Mouse (Mus musculus) E14TG2a.4 (cell line): ENCODE measurements around the gene Depdc5.
"Not testable (repeated sequence)": the region's sequence is repeated elsewhere in the genome, so short reads cannot be mapped to it uniquely, and the experiment has no call there.

Experiments
- H3K27me3 ChIP-seq: 2 replicates; pipeline ENCODE4 v1.6.1; 2014; ENCODE audit warnings: low read length, control low read depth; ENCODE audit not compliant: insufficient read depth
- H3K36me3 ChIP-seq: 2 replicates; pipeline ENCODE4 v1.6.1; 2014; ENCODE audit warnings: low read length, control low read depth; ENCODE audit not compliant: insufficient read depth
- H3K4me1 ChIP-seq: replicated peaks from 2 replicates; pipeline ENCODE4 v1.6.1; 2014; ENCODE audit warnings: low read depth, low read length, control low read depth
- H3K4me3 ChIP-seq: replicated peaks from 2 replicates; pipeline ENCODE4 v1.5.1; 2014; ENCODE audit warnings: mild to moderate bottlenecking, low read length
- H3K9me3 ChIP-seq: 2 replicates; pipeline ENCODE4 v1.6.1; 2014; ENCODE audit warnings: low read length, control low read depth
- CTCF ChIP-seq: conservative IDR thresholded peaks from 2 replicates; pipeline ENCODE4 v1.5.1; 2014; ENCODE audit warnings: low read length
- NANOG ChIP-seq: IDR thresholded peaks from 2 replicates; pipeline ENCODE4 v1.6.1; 2014; ENCODE audit warnings: borderline replicate concordance, low read length, mixed read lengths
- POU5F1 ChIP-seq: IDR thresholded peaks from 2 replicates; pipeline ENCODE4 v1.6.1; 2014; ENCODE audit warnings: low read length, borderline replicate concordance

Gene Depdc5

DNA sequence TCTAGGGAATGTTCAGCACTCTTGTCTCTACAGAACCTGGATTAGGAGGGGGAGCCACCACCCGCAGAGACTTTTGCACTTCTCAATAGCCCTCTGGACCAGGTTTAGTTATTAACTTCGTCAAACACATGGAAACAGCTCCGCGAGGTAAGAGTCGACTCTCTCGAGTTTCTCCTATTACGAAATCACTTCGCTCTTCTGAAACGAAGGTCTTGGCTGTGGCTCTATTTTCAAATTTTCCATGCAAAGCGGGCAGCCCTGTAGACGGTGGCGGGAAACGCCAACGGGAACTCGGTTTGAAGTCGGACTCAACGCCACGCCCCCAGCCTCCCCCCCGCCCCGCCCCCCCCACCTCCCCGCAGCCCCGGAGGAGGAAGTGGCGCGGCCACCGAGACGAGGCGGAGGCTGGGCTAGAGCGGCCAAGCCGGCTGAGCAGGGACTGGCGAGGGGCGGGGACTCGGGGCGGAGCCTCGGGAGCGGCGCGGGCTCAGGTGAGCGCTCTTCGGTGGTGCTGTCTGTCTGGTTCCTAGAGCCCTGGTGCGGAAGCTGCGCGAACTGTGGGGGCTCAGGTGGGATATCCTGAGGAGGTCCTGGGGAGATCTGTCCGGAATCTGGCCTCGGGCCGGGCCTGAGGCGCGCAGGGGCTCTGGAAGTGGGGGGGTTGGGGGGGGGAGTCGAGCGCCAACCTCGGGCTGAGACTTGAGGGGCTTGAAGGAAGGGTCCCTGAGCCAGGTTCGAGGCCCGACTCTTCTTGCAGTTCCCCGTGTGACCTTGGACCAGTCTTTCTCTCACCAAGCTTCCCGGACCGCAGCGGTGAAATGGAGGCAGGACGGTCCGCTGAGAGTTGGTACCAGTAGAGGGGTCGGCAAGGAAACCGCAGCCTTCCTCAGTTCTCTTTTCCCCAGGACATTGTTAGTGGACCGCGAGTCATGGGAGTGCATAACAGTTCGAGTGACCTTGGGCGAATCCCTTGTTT, at the start of gene Depdc5:
Gene Depdc5 (plus strand): TSS at position 449 of the 976 bp plus-strand sequence.
- Histone ChIP-seq H3K9me3 (no peaks in the 10 kb centered on the region), H3K4me1 (peaks cover 17% of the 10 kb centered on the region), H3K36me3 (peaks cover 34% of the 10 kb centered on the region), H3K27me3 (no peaks in the 10 kb centered on the region), H3K4me3 (peak within 1 kb of the TSS; percentile 85)
- no peak for TF ChIP-seq CTCF
- no peak for TF ChIP-seq POU5F1
- no peak for TF ChIP-seq NANOG

DNA sequence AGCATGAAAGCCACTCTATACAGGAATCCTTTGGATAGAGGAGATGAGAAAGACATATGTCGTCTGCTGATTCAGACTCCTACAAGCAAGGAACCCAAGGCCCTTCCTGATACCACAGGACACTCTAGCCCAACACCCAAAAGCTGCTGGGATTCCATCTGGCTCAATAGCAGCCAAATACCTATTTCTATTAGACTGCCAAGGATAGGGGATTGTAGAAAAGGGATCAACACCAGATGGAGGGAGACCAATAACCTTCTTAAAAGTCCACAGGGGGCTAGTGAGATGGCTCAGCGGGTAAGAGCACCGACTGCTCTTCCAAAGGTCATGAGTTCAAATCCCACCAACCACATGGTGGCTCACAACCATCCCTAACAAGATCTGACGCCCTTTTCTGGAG, 48.1 kb upstream of the Depdc5 start:
- peaks cover 4% of the 10 kb centered on the region; the same call in 1 of the 2 replicates for H3K4me1 ChIP-seq
- no peaks in the 10 kb centered on the region for H3K9me3 ChIP-seq
- H3K36me3 ChIP-seq: peaks cover 75% of the 10 kb centered on the region
- no peaks in the 10 kb centered on the region for H3K27me3 ChIP-seq
- no peak overlapping the region for H3K4me3 ChIP-seq
- TF ChIP-seq CTCF (no peak), POU5F1 (no peak), NANOG (no peak)

DNA sequence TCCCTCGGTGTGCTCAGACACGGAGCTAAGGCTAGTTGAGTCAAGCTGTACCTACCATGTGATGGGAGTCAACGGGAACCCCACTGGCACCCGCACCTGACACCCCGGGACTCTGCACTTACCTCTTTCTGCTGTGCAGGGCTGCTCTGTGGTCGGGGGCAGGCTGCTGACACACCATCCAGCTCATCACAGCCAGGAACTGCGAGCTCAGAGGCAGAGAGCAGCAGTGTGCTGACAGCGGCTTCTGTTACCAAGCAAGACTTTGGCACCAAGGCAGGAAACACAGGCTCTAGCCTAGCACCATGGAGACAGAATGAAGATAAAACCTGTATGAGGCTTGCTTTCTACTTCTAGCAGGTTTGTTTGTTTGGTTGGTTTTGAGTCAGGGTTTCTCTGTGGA, 43.0 kb upstream of the Depdc5 start:
- Histone ChIP-seq H3K4me1 (peaks cover 16% of the 10 kb centered on the region), H3K4me3 (no peak overlapping the region), H3K27me3 (no peaks in the 10 kb centered on the region), H3K36me3 (peaks cover 78% of the 10 kb centered on the region), H3K9me3 (no peaks in the 10 kb centered on the region)
- TF ChIP-seq CTCF (no peak), NANOG (no peak), POU5F1 (no peak)

DNA sequence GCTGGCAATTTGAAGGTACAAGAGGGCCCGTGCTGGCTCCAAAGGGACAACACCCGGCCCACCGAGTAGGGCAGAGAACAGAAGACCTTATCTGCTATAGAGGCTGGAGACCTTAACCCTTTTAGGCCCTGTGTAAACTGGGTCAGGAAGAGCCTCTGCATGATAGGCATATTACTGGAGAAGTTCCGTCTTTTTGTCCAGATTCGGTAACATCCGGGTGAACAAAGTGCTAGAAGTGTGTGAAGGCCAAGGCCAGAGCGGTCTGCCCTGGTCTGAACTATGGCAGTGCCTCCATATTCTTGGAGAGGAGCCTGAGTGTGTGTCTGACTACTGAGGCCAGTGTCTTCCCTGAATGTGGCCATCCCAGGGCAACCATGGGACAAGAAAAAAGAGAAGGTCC, 36.5 kb upstream of the Depdc5 start, which contains the start of gene Gm20671:
Gene Gm20671 (minus strand): TSS at position 101 of the 400 bp plus-strand sequence.
- no peaks in the 10 kb centered on the region for H3K9me3 ChIP-seq
- TF ChIP-seq NANOG: no peak
- TF ChIP-seq CTCF: no peak
- no peak for TF ChIP-seq POU5F1
- H3K36me3 ChIP-seq: peaks cover 87% of the 10 kb centered on the region
- no peak within 1 kb of the TSS for H3K4me3 ChIP-seq
- no peaks in the 10 kb centered on the region for H3K27me3 ChIP-seq
- H3K4me1 ChIP-seq: peaks cover 26% of the 10 kb centered on the region

DNA sequence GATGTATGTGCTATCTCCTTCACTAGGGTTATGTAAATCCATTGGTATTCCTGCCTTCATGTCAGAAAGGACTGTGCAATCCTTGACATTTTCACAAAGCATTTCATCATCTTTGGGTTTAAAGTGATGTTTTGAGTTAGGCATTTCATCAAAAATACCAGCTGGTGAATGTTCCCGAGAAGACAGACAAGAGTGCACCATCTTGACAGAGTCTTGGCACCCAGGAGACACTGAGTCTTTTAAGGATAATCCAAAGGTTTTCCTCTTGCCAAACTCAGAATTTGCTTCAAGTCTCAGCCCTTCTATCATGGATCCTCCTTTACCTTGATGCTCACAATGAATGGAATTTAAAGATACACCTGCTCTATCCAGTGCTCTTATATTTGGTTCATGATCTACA, 34.7 kb upstream of the Depdc5 start:
- H3K27me3 ChIP-seq, H3K4me3 ChIP-seq, H3K9me3 ChIP-seq: not testable (repeated sequence)
- peaks cover 87% of the 10 kb centered on the region for H3K36me3 ChIP-seq
- H3K4me1 ChIP-seq: peaks cover 20% of the 10 kb centered on the region

DNA sequence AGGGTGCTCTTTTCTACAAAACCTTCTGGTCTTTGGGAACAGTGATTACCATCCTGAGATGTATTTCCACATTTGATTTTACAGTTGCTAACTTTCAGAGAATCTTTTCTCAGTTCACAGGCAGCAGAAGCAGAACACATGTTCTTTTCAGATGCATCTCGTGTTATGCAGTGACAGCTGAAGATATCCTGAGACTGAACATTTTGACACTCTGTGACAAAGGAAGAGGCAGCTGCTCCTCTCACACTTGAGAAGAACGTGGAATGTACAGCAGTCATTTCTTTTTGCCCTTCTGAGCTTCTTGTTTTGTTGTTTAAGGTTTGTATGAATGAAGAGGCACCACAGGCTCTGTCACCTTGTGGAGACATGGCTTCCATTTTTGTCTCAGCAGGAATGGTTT, 33.4 kb upstream of the Depdc5 start:
- H3K36me3 ChIP-seq: peaks cover 97% of the 10 kb centered on the region
- TF ChIP-seq NANOG (no peak), CTCF (no peak), POU5F1 (no peak)
- H3K27me3 ChIP-seq: no peaks in the 10 kb centered on the region
- H3K4me1 ChIP-seq: peaks cover 32% of the 10 kb centered on the region
- H3K4me3 ChIP-seq: no peak overlapping the region
- no peaks in the 10 kb centered on the region for H3K9me3 ChIP-seq

DNA sequence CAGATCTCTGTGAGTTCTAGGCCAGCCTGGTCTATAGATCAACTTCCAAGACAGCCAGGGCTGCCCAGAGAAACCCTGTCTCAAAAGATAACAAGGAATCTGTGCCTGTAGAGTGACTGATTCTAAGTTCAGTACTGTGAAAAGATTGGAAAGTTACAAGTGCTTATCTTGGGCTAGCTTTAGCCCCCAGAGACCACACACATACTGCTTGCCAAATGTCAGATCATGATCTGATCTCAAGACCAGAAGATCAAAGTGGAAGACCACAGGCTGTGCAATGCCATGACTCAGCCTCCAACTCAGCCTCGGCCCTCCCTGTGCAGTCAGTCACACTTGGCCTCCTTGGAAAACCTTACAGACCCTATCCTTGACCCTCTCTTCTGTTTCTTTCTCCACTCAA, 29.0 kb upstream of the Depdc5 start:
- Histone ChIP-seq H3K27me3 (no peaks in the 10 kb centered on the region), H3K9me3 (no peaks in the 10 kb centered on the region), H3K4me1 (peaks cover 27% of the 10 kb centered on the region), H3K4me3 (no peak overlapping the region), H3K36me3 (peaks cover 92% of the 10 kb centered on the region)
- TF ChIP-seq NANOG: no peak
- TF ChIP-seq POU5F1: no peak
- TF ChIP-seq CTCF: no peak

DNA sequence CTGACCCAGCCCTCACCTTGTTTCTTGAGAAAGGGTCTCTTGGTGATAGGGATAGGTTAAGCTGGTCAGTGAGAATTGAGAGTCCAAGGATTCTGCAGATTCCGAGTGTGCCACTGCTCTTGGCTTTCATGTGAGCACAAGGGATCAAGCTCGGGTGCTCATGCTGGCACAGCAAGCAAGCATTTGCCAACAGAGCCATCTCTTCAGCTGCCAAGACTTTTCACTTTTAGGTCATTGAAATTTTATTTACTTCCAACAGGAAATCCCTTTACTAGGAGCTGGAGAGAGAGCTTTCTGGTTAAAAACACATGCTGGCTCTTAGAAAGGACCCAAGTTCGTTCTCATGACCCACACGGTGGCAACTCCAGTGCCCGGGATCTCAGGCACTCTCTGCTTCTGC, 26.5 kb upstream of the Depdc5 start:
- Histone ChIP-seq H3K9me3 (no peaks in the 10 kb centered on the region), H3K4me1 (peaks cover 34% of the 10 kb centered on the region), H3K4me3 (no peak overlapping the region), H3K36me3 (peaks cover 83% of the 10 kb centered on the region), H3K27me3 (no peaks in the 10 kb centered on the region)
- no peak for TF ChIP-seq CTCF
- no peak for TF ChIP-seq POU5F1
- no peak for TF ChIP-seq NANOG

DNA sequence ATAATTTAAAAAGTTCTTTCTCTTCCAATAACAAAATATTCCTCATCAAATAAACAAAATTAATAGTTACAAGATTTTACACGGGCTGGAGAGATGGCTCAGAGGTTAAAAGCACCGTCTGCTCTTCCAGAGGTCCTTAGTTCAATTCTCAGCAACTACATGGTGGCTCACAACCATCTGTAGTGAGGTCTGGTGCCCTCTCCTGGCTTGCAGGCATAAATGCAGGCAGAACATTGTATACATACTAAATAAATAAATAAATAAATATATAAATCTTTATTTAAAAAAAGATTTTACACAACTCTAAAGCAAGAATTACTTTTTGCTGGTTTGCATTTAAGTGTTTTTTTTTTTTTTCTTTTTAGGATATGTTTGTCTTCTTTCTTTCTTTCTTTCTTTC, 23.5 kb upstream of the Depdc5 start:
- H3K4me1 ChIP-seq: peaks cover 26% of the 10 kb centered on the region
- TF ChIP-seq CTCF: peak; percentile 48
- no peak for TF ChIP-seq POU5F1
- no peaks in the 10 kb centered on the region for H3K27me3 ChIP-seq
- peaks cover 86% of the 10 kb centered on the region for H3K36me3 ChIP-seq
- no peak overlapping the region for H3K4me3 ChIP-seq
- H3K9me3 ChIP-seq: no peaks in the 10 kb centered on the region
